In the genomic region with DNA sequence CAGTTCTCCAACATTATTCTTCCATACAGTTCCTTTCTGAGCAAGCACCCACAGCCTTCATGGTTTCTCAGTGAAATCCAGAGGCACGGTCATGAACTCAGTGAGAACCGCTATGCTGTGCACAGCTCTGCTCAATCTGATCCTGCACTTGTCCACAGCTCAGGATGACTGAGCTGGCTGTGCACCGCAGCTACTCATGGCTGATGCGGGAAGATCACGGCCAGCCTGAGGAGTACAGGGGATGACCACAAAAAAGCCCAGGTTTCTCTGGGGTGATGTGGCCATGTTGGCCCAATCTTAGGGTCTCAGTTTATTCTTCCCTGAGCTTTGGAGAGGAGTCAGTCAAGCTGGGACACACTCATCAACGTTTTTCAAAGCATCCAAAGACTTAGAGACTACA, we compare ENCODE assay signal across 8 mouse cellular contexts.
A peak's percentile ranks its signal among the peaks of the same experiment; 100 is the strongest.
DNase-seq lines count a peak whose midpoint lies in the region; ATAC-seq and TF ChIP-seq lines count a peak whose summit lies in the region.

No protein-coding gene starts in this region.

- peak overlapping the region; percentile 61 for H3K4me3 ChIP-seq in heart, embryonic 12.5 days
- peak overlapping the region; percentile 60; the same call in 1 of the 2 replicates for H3K4me3 ChIP-seq in cortical plate, adult 2 months (ENCODE audit: insufficient read depth, low read length)
- no peak overlapping the region; the same call in 1 of the 2 replicates for H3K4me3 ChIP-seq in hindbrain, embryonic 11.5 days (ENCODE audit: low read depth, low read length)
- H3K4me3 ChIP-seq in liver, postnatal 0 days (ENCODE audit: low read depth, low read length) = peak overlapping the region; percentile 62

- H3K27ac ChIP-seq in heart, embryonic 12.5 days (ENCODE audit: poor library complexity, severe bottlenecking) = no peak overlapping the region
- H3K27ac ChIP-seq in cortical plate, adult 2 months (ENCODE audit: insufficient read depth, low read length) = no peak overlapping the region
- no peak overlapping the region for H3K27ac ChIP-seq in hindbrain, embryonic 11.5 days (ENCODE audit: low read depth, low read length)
- H3K27ac ChIP-seq in liver, postnatal 0 days (ENCODE audit: low read depth) = no peak overlapping the region

- no peak for DNase-seq in heart, postnatal 4 days
- DNase-seq in hindbrain, embryonic 11.5 days (ENCODE audit: low spot score) = no peak
- DNase-seq in liver, postnatal 0 days = no peak
- DNase-seq in spleen, postnatal 10 days (ENCODE audit: low spot score in 2 of 2) = no peak
- no peak for DNase-seq in urinary bladder, postnatal 14 days (ENCODE audit: low spot score)
- DNase-seq in c-Kit-positive CD71-positive TER-119-positive erythroid progenitor cells, embryonic 14.5 days (ENCODE audit: low spot score) = no peak

- TF ChIP-seq POLR2A in cortical plate, adult 2 months (IDR thresholded peaks at IDR 0.05; ENCODE audit: extremely low read depth, insufficient read depth, low read length) = no peak

- H3K4me2 ChIP-seq in heart, embryonic 12.5 days = peak overlapping the region; percentile 83
- no peak overlapping the region for H3K4me2 ChIP-seq in hindbrain, embryonic 11.5 days (replicated peaks; ENCODE audit: low read depth, low read length)
- H3K4me2 ChIP-seq in liver, postnatal 0 days (ENCODE audit: low read depth, low read length) = peak overlapping the region; percentile 70

- peaks cover 5% of the 10 kb centered on the region; the same call in 1 of the 2 replicates for H3K4me1 ChIP-seq in heart, embryonic 12.5 days (replicated peaks)
- no peaks in the 10 kb centered on the region for H3K4me1 ChIP-seq in cortical plate, adult 2 months (ENCODE audit: control insufficient read depth, insufficient read depth, low read length)
- H3K4me1 ChIP-seq in hindbrain, embryonic 11.5 days (replicated peaks; ENCODE audit: control insufficient read depth, insufficient read depth, low read length) = no peaks in the 10 kb centered on the region
- peaks cover 7% of the 10 kb centered on the region; the same call in 1 of the 2 replicates for H3K4me1 ChIP-seq in liver, postnatal 0 days (ENCODE audit: insufficient read depth)

- TF ChIP-seq EP300 in liver, postnatal 0 days (IDR thresholded peaks at IDR 0.05; ENCODE audit: low read depth) = no peak

- H3K36me3 ChIP-seq in heart, embryonic 12.5 days = no peaks in the 10 kb centered on the region
- H3K36me3 ChIP-seq in hindbrain, embryonic 11.5 days (ENCODE audit: control insufficient read depth, insufficient read depth, low read length) = no peaks in the 10 kb centered on the region
- H3K36me3 ChIP-seq in liver, postnatal 0 days (replicated peaks; ENCODE audit: insufficient read depth, low read length) = no peaks in the 10 kb centered on the region

- no peaks in the 10 kb centered on the region for H3K9me3 ChIP-seq in heart, embryonic 12.5 days (replicated peaks)
- H3K9me3 ChIP-seq in hindbrain, embryonic 11.5 days (ENCODE audit: control insufficient read depth, low read length) = no peaks in the 10 kb centered on the region
- H3K9me3 ChIP-seq in liver, postnatal 0 days (ENCODE audit: low read length) = no peaks in the 10 kb centered on the region

- ATAC-seq in heart, embryonic 12.5 days (ENCODE audit: insufficient number of reproducible peaks, low FRiP score) = no peak
- 0 out of 2 replicates have a peak, but pooled peaks have one; percentile 7 for ATAC-seq in hindbrain, embryonic 11.5 days (ENCODE audit: low FRiP score)
- ATAC-seq in liver, postnatal 0 days = no peak

- H3K27me3 ChIP-seq in heart, embryonic 12.5 days (replicated peaks) = peaks cover 21% of the 10 kb centered on the region
- H3K27me3 ChIP-seq in hindbrain, embryonic 11.5 days (ENCODE audit: control insufficient read depth, insufficient read depth, low read length) = no peaks in the 10 kb centered on the region
- H3K27me3 ChIP-seq in liver, postnatal 0 days (ENCODE audit: insufficient read depth, low read length) = no peaks in the 10 kb centered on the region

- no peak overlapping the region for H3K9ac ChIP-seq in heart, embryonic 12.5 days
- no peak overlapping the region for H3K9ac ChIP-seq in hindbrain, embryonic 11.5 days (ENCODE audit: low read depth, low read length)
- H3K9ac ChIP-seq in liver, postnatal 0 days (replicated peaks) = no peak overlapping the region

- no peak for TF ChIP-seq CTCF in cortical plate, adult 2 months (IDR thresholded peaks at IDR 0.05; ENCODE audit: extremely low read depth, insufficient read depth, low read length)
- TF ChIP-seq CTCF in liver, postnatal 0 days (IDR thresholded peaks at IDR 0.05; ENCODE audit: low read depth) = no peak

- WGBS in heart, embryonic 12.5 days = 69% methylated on average over 6 of the region's 6 CpGs
- 70% methylated on average over 6 of the region's 6 CpGs for WGBS in hindbrain, embryonic 11.5 days
- 73% methylated on average over 6 of the region's 6 CpGs for whole genome bisulfite sequencing in liver, postnatal 0 days (ENCODE audit: insufficient replicate concordance)
